Mouse (Mus musculus) WW6 (cell line): ENCODE measurements around the gene Foxp1.

Experiments
- DNase-seq: peaks from one replicate; pipeline ENCODE4 v3.0.0-alpha.2; 2013; ENCODE audit warnings: low read depth, low spot score

The Foxp1 gene

GRCm38 (mm10) chr6:99285026-99285425, 237.5 kb downstream of the Foxp1 start:
- DNase-seq: no peak

- no peak for DNase-seq
Observed at GRCm38 (mm10) chr6:99284019-99284418, 238.5 kb downstream of the Foxp1 start.

GRCm38 (mm10) chr6:99282866-99283657, 239.5 kb downstream of the Foxp1 start:
- DNase-seq: no peak

GRCm38 (mm10) chr6:99281433-99281832, 241.1 kb downstream of the Foxp1 start:
- no peak for DNase-seq

GRCm38 (mm10) chr6:99280619-99281018, 241.9 kb downstream of the Foxp1 start:
- DNase-seq: no peak

- no peak for DNase-seq
Observed at GRCm38 (mm10) chr6:99277251-99277650, 245.3 kb downstream of the Foxp1 start.

- no peak for DNase-seq
Observed at GRCm38 (mm10) chr6:99276297-99276653, 246.2 kb downstream of the Foxp1 start.

GRCm38 (mm10) chr6:99275381-99276296, 246.9 kb downstream of the Foxp1 start:
- no peak for DNase-seq

- no peak for DNase-seq
Observed at GRCm38 (mm10) chr6:99274667-99275066, 247.9 kb downstream of the Foxp1 start.

GRCm38 (mm10) chr6:99274222-99274621, 248.3 kb downstream of the Foxp1 start:
- DNase-seq: no peak

GRCm38 (mm10) chr6:99273177-99273576, 249.3 kb downstream of the Foxp1 start:
- DNase-seq: no peak

- no peak for DNase-seq
Observed at GRCm38 (mm10) chr6:99272174-99272573, 250.3 kb downstream of the Foxp1 start.

- DNase-seq: no peak
Observed at GRCm38 (mm10) chr6:99271741-99272140, 250.8 kb downstream of the Foxp1 start.

GRCm38 (mm10) chr6:99269921-99270320, 252.6 kb downstream of the Foxp1 start:
- no peak for DNase-seq

- DNase-seq: no peak
Observed at GRCm38 (mm10) chr6:99268171-99269061, 254.1 kb downstream of the Foxp1 start.

GRCm38 (mm10) chr6:99265945-99266656, 256.4 kb downstream of the Foxp1 start:
- DNase-seq: no peak

GRCm38 (mm10) chr6:99265173-99265572, 257.3 kb downstream of the Foxp1 start:
- DNase-seq: no peak

- DNase-seq: no peak
Observed at GRCm38 (mm10) chr6:99264192-99265093, 258.1 kb downstream of the Foxp1 start.

- DNase-seq: no peak
Observed at GRCm38 (mm10) chr6:99263886-99264185, 258.7 kb downstream of the Foxp1 start.
